Mouse (Mus musculus): ENCODE measurements around the gene Gal3st2b. TPM values are rescaled to one million over a fixed set of nuclear protein-coding genes. Genes with fewer than 3 reads are reported as not detected.
"Not testable (repeated sequence)": the region's sequence is repeated elsewhere in the genome, so short reads cannot be mapped to it uniquely, and the experiment has no call there.

Gal3st2b gene
- polyA plus RNA-seq, 1 experiment, result 0.06 TPM

- DNase-seq (ENCODE audit: low spot score), result not testable (repeated sequence)
Observed at GRCm38 (mm10) chr1:93978287-93978686, 60.2 kb downstream of the Gal3st2b start.

- DNase-seq (ENCODE audit: low spot score), result not testable (repeated sequence)
Observed at GRCm38 (mm10) chr1:93980932-93981331, 62.8 kb downstream of the Gal3st2b start.

- DNase-seq (ENCODE audit: low spot score), result no peak
Observed at GRCm38 (mm10) chr1:93986167-93986566, 68.1 kb downstream of the Gal3st2b start.

GRCm38 (mm10) chr1:93988786-93989185 lies 70.7 kb downstream of the Gal3st2b start:
- no peak for DNase-seq (ENCODE audit: low spot score)

GRCm38 (mm10) chr1:93990209-93990608 lies 72.1 kb downstream of the Gal3st2b start, which contains the start of gene Gal3st2c:
TSS of gene Gal3st2c (plus strand) at chr1:93990509.
- not testable (repeated sequence) for DNase-seq (ENCODE audit: low spot score)

- DNase-seq (ENCODE audit: low spot score), result not testable (repeated sequence)
Observed at GRCm38 (mm10) chr1:93991068-93991467, 73.0 kb downstream of the Gal3st2b start.

GRCm38 (mm10) chr1:93991491-93991890 lies 73.4 kb downstream of the Gal3st2b start:
- not testable (repeated sequence) for DNase-seq (ENCODE audit: low spot score)

Other genes with a start within 250 kb of the Gal3st2b start
- 51.8 and 52.5 TPM in 2 replicates for gene Bok, start 232.7 kb upstream of the Gal3st2b start, polyA plus RNA-seq (2012; rRNA removed)
- 49.8 and 52.4 TPM in 2 replicates for gene Atg4b, start 166.8 kb upstream of the Gal3st2b start, polyA plus RNA-seq (2012; rRNA removed)
- 39.9 and 43.8 TPM in 2 replicates for gene Thap4, start 163.4 kb upstream of the Gal3st2b start, polyA plus RNA-seq (2012; rRNA removed)
- gene Dtymk, start 116.4 kb upstream of the Gal3st2b start, polyA plus RNA-seq (2012; rRNA removed), result 79.3 and 111 TPM in 2 replicates
- 12.4 and 14.2 TPM in 2 replicates for gene Ing5, start 114.3 kb upstream of the Gal3st2b start, polyA plus RNA-seq (2012; rRNA removed)
- gene D2hgdh, start 93.4 kb upstream of the Gal3st2b start, polyA plus RNA-seq (2012; rRNA removed), result 20.8 and 23.3 TPM in 2 replicates
- 0.16 and 0.32 TPM in 2 replicates for gene Gal3st2, start 57.0 kb upstream of the Gal3st2b start, polyA plus RNA-seq (2012; rRNA removed)
- not detected in 2 replicates for gene Gal3st2c, start 72.2 kb downstream of the Gal3st2b start, polyA plus RNA-seq (2012; rRNA removed)
- not detected in 2 replicates for gene Neu4, start 102.1 kb downstream of the Gal3st2b start, polyA plus RNA-seq (2012; rRNA removed)
- 0.07 and 0.12 TPM in 2 replicates for gene Pdcd1, start 134.2 kb downstream of the Gal3st2b start, polyA plus RNA-seq (2012; rRNA removed)